Mouse (Mus musculus) forebrain, embryonic 10.5 days (tissue): ENCODE results near the gene Slc25a38. TPM values are rescaled to one million over a fixed set of nuclear protein-coding genes. Genes with fewer than 3 reads are reported as not detected.

ENCODE experiments used
- DNase-seq: peaks from one replicate; pipeline ENCODE4 v3.0.0-alpha.2; 2017; ENCODE audit warnings: low spot score; ENCODE audit errors: extremely low spot score
- H3K27ac ChIP-seq: fragments of 300-500 bp; sonication (generic); 2 replicates; pipeline ENCODE4 v1.5.1; 2016; ENCODE audit warnings: mild to moderate bottlenecking
- H3K27me3 ChIP-seq: fragments of 300-500 bp; sonication (generic); 2 replicates; pipeline ENCODE4 v1.6.1; 2016; ENCODE audit warnings: mild to moderate bottlenecking; ENCODE audit not compliant: poor library complexity, severe bottlenecking
- H3K36me3 ChIP-seq: fragments of 300-500 bp; sonication (generic); replicated peaks from 2 replicates; pipeline ENCODE4 v1.6.1; 2016; ENCODE audit warnings: mild to moderate bottlenecking, moderate library complexity
- H3K4me1 ChIP-seq: fragments of 300-500 bp; sonication (generic); 2 replicates; pipeline ENCODE4 v1.6.1; 2016
- H3K4me3 ChIP-seq: fragments of 300-500 bp; sonication (generic); 2 replicates; pipeline ENCODE4 v1.5.1; 2016; ENCODE audit warnings: mild to moderate bottlenecking, moderate library complexity
- H3K9me3 ChIP-seq: fragments of 300-500 bp; sonication (generic); 2 replicates; pipeline ENCODE4 v1.6.1; 2016; ENCODE audit warnings: mild to moderate bottlenecking, moderate library complexity
- whole genome bisulfite sequencing: fragments of 180-500 bp; shearing (Covaris S2); methylation state at CpG from one replicate; pipeline ENCODE4 v1.1.7; 2016; 5-methylcytosine and 5-hydroxymethylcytosine counted together
- polyA plus RNA-seq: library from polyadenylated mRNA; unstranded; fragments of >200 nt; fragmentation: Nextera tagmentation; extraction: Ambion mirVana; gene quantifications from 2 replicates; pipeline ENCODE4 v1.2.1, GENCODE M21; 2016

The Slc25a38 gene
- polyA plus RNA-seq, 1 experiment from 2014 or later = 44.3 TPM

DNA sequence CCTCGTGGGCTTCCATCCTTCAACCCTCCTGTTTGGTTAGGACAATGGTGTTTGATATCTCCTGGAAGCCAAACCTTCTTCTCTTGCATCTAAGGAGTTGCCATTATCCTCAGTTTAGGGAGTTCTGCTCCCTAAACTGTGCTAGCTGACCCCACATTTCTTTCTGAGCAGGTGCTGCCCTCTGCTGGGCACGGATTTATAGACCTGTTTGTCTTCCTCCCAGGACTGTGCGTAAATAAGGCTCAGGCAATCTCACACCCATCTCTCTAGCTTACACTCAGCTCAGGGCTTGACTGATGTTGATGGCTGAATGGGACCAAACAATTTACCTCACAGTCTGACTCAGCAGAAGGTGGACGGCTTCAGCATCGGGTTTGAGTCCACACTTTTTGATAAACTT is 61.1 kb downstream of the Slc25a38 start:
- WGBS = 44% methylated on average over 5 of the region's 5 CpGs
- Histone ChIP-seq H3K36me3 (no peaks in the 10 kb centered on the region), H3K27me3 (peaks cover 6% of the 10 kb centered on the region; the same call in 1 of the 2 replicates), H3K9me3 (peaks cover 18% of the 10 kb centered on the region), H3K4me3 (no peak overlapping the region), H3K27ac (no peak overlapping the region), H3K4me1 (no peaks in the 10 kb centered on the region)
- peak; percentile 53 for DNase-seq

Other genes starting within 250 kb of the Slc25a38 start
- 71.6 and 74.4 TPM in 2 replicates for gene Wdr48, start 215.5 kb upstream of the Slc25a38 start, polyA plus RNA-seq
- gene Gorasp1, start 172.8 kb upstream of the Slc25a38 start, polyA plus RNA-seq = 29.9 and 30.4 TPM in 2 replicates
- gene Ttc21a, start 172.8 kb upstream of the Slc25a38 start, polyA plus RNA-seq = 0.31 and 0.42 TPM in 2 replicates
- 3.3 and 4.2 TPM in 2 replicates for gene Csrnp1, start 125.7 kb upstream of the Slc25a38 start, polyA plus RNA-seq
- gene Xirp1, start 86.8 kb upstream of the Slc25a38 start, polyA plus RNA-seq = not detected in 2 replicates
- 4.7 and 4.8 TPM in 2 replicates for gene Cx3cr1, start 40.5 kb upstream of the Slc25a38 start, polyA plus RNA-seq
- gene Ccr8, start 18.3 kb upstream of the Slc25a38 start, polyA plus RNA-seq = not detected in 2 replicates
- 1,594 and 1,616 TPM in 2 replicates for gene Rpsa, start 17.3 kb downstream of the Slc25a38 start, polyA plus RNA-seq
- 1.7 and 1.9 TPM in 2 replicates for gene Mobp, start 39.3 kb downstream of the Slc25a38 start, polyA plus RNA-seq
- 0.09 and 0.29 TPM in 2 replicates for gene Myrip, start 191.1 kb downstream of the Slc25a38 start, polyA plus RNA-seq